Comparison of ENCODE assay signal across 12 mouse cellular contexts in the genomic region with DNA sequence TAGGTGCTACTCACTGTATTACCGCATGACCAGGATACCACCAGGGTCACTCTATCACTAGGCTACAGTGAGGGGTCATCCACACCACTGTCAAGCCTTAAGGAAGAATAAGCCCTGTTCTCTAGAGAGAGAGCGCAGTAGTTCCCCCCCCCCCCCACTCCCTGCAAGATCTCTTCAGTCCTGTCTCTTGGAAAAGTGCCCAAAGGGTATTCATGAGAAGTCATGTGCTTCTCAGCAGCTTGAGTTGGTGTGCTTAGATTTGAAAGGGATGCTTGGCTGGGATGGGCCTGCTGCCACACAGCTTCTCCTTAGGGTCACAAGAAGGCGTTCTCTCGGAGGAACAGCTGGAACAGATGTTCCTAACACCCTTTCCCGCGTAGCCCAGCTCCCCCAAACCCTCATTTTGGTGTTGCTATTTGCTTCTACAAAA.
DNase-seq lines count a peak whose midpoint lies in the region; ATAC-seq lines count a peak whose summit lies in the region.
"Had no signal": no experiment of that assay in that cellular context is flagged by ENCODE, and none has a peak within 500 bp of the region (broad histone marks: within the 10 kb centered on the region; RNA-seq: fewer than 3 reads in every experiment).

No protein-coding gene starts in this region.

- peak; percentile 19 for DNase-seq in left cerebral cortex, postnatal 4 days
- DNase-seq in left cerebral cortex, adult 11 months (ENCODE audit: low spot score): no peak
- peak; percentile 78 for DNase-seq in lung, postnatal 10 days
- no peak for DNase-seq in cerebellum, adult 9-10 months
- no peak for DNase-seq in testis, postnatal 14 days (ENCODE audit: low spot score)
- DNase-seq in left cerebral cortex, adult 8-10 months (ENCODE audit: low spot score in 2 of 2): no peak
- DNase-seq: right cerebral cortex, postnatal 14 days had no signal

- peaks cover 24% of the 10 kb centered on the region for H3K4me1 ChIP-seq in hindbrain, embryonic 12.5 days
- peaks cover 41% of the 10 kb centered on the region for H3K4me1 ChIP-seq in stomach, embryonic 14.5 days (ENCODE audit: control insufficient read depth, insufficient read depth, low read length)
- H3K4me1 ChIP-seq: liver, embryonic 12.5 days had no signal

- H3K4me2 ChIP-seq in hindbrain, embryonic 12.5 days (replicated peaks): no peak overlapping the region
- no peak overlapping the region for H3K4me2 ChIP-seq in stomach, embryonic 14.5 days (replicated peaks; ENCODE audit: low read depth, low read length)
- H3K4me2 ChIP-seq: liver, embryonic 12.5 days had no signal

- ATAC-seq in hindbrain, embryonic 12.5 days (ENCODE audit: low FRiP score): peak; percentile 42
- peak; percentile 43; the same call in 1 of the 2 replicates for ATAC-seq in stomach, embryonic 14.5 days (ENCODE audit: insufficient number of reproducible peaks, insufficient read depth, low FRiP score, low read depth)
- ATAC-seq: liver, embryonic 12.5 days had no signal

- WGBS in hindbrain, embryonic 12.5 days: 66% methylated on average over 6 of the region's 6 CpGs
- 52% methylated on average over 6 of the region's 6 CpGs for WGBS in stomach, embryonic 14.5 days

- no peak overlapping the region for H3K4me3 ChIP-seq in hindbrain, embryonic 12.5 days
- no peak overlapping the region for H3K4me3 ChIP-seq in stomach, embryonic 14.5 days (ENCODE audit: low read depth, low read length)
- H3K4me3 ChIP-seq: liver, embryonic 12.5 days; myocyte had no signal

- H3K9me3 ChIP-seq in hindbrain, embryonic 12.5 days (replicated peaks): no peaks in the 10 kb centered on the region
- H3K9me3 ChIP-seq in stomach, embryonic 14.5 days (ENCODE audit: control insufficient read depth, low read depth, low read length): no peaks in the 10 kb centered on the region
- H3K9me3 ChIP-seq: liver, embryonic 12.5 days had no signal

- intact Hi-C loops in left cerebral cortex, postnatal 4 days (cut with DNase I): no loop called here

- H3K9ac ChIP-seq in hindbrain, embryonic 12.5 days: no peak overlapping the region
- no peak overlapping the region for H3K9ac ChIP-seq in stomach, embryonic 14.5 days (replicated peaks; ENCODE audit: low read depth, low read length)
- H3K9ac ChIP-seq: liver, embryonic 12.5 days had no signal

- no peaks in the 10 kb centered on the region for H3K27me3 ChIP-seq in hindbrain, embryonic 12.5 days
- no peaks in the 10 kb centered on the region for H3K27me3 ChIP-seq in stomach, embryonic 14.5 days (ENCODE audit: control insufficient read depth, insufficient read depth, low read length)
- H3K27me3 ChIP-seq: CH12.LX; liver, embryonic 12.5 days had no signal

- no peaks in the 10 kb centered on the region for H3K36me3 ChIP-seq in hindbrain, embryonic 12.5 days
- no peaks in the 10 kb centered on the region for H3K36me3 ChIP-seq in stomach, embryonic 14.5 days (ENCODE audit: control insufficient read depth, insufficient read depth, low read length)
- H3K36me3 ChIP-seq: liver, embryonic 12.5 days had no signal

- no peak overlapping the region for H3K27ac ChIP-seq in hindbrain, embryonic 12.5 days
- H3K27ac ChIP-seq in stomach, embryonic 14.5 days (ENCODE audit: low read length): no peak overlapping the region
- H3K27ac ChIP-seq: liver, embryonic 12.5 days had no signal

Comparison
In these comparisons a context has a peak if more than half of its experiments do, and no peak if none do; other contexts are left out.
1. DNase-seq: peak in left cerebral cortex, postnatal 4 days (single experiment) and lung, postnatal 10 days (single experiment); none in left cerebral cortex, adult 11 months (single experiment), cerebellum, adult 9-10 months (single experiment), testis, postnatal 14 days (single experiment) and left cerebral cortex, adult 8-10 months (0 of 2).